Mouse (Mus musculus): ENCODE data around the gene Ckap2. TPM values are rescaled to one million over a fixed set of nuclear protein-coding genes. Genes with fewer than 3 reads are reported as not detected.

Gene Ckap2
- 2.2 TPM for polyA plus RNA-seq (2017; shearing (Covaris generic))

GRCm38 (mm10) chr8:22185431-22186397 lies at the start of gene Ckap2:
Gene Ckap2, minus strand, starts transcription at chr8:22185819.

GRCm38 (mm10) chr8:22227061-22227877 lies 41.6 kb upstream of the Ckap2 start, which contains the start of gene Thsd1:
Gene Thsd1, plus strand, starts transcription at chr8:22227313.

GRCm38 (mm10) chr8:22192660-22193431 lies 7.2 kb upstream of the Ckap2 start, which contains the start of gene Vps36:
Gene Vps36, plus strand, starts transcription at chr8:22192809.

GRCm38 (mm10) chr8:22166080-22166603 lies 19.5 kb downstream of the Ckap2 start, which contains the start of gene Nek3:
Gene Nek3, minus strand, starts transcription at chr8:22166435.

GRCm38 (mm10) chr8:22124220-22125152 lies 61.1 kb downstream of the Ckap2 start, which contains the start of gene Nek5:
Gene Nek5, minus strand, starts transcription at chr8:22125053.

Other genes starting within 250 kb of the Ckap2 start
- not detected for gene Defb35, start 247.5 kb downstream of the Ckap2 start, polyA plus RNA-seq (2017; shearing (Covaris generic))
- gene Defb13, start 239.1 kb downstream of the Ckap2 start, polyA plus RNA-seq (2017; shearing (Covaris generic)), result not detected
- not detected for gene Fam90a1a, start 227.1 kb downstream of the Ckap2 start, polyA plus RNA-seq (2017; shearing (Covaris generic))
- not detected for gene Ccdc70, start 216.0 kb downstream of the Ckap2 start, polyA plus RNA-seq (2017; shearing (Covaris generic))
- 0.12 TPM for gene Atp7b, start 125.5 kb downstream of the Ckap2 start, polyA plus RNA-seq (2017; shearing (Covaris generic))
- 8.4 TPM for gene Alg11, start 125.1 kb downstream of the Ckap2 start, polyA plus RNA-seq (2017; shearing (Covaris generic))
- 0.11 TPM for gene Nek5, start 60.8 kb downstream of the Ckap2 start, polyA plus RNA-seq (2017; shearing (Covaris generic))
- 4.6 TPM for gene Nek3, start 19.4 kb downstream of the Ckap2 start, polyA plus RNA-seq (2017; shearing (Covaris generic))
- gene Vps36, start 7.0 kb upstream of the Ckap2 start, polyA plus RNA-seq (2017; shearing (Covaris generic)), result 38.0 TPM
- gene Thsd1, start 41.5 kb upstream of the Ckap2 start, polyA plus RNA-seq (2017; shearing (Covaris generic)), result 0.35 TPM
- not detected for gene Tpte, start 97.6 kb upstream of the Ckap2 start, polyA plus RNA-seq (2017; shearing (Covaris generic))
- 9.4 TPM for gene Slc25a15, start 212.8 kb upstream of the Ckap2 start, polyA plus RNA-seq (2017; shearing (Covaris generic))
- 31.1 TPM for gene Mrps31, start 225.5 kb upstream of the Ckap2 start, polyA plus RNA-seq (2017; shearing (Covaris generic))